Mouse (Mus musculus): ENCODE results near the gene Atp8a1. TPM values are rescaled to one million over a fixed set of nuclear protein-coding genes. Genes with fewer than 3 reads are reported as not detected.

Gene Atp8a1
- polyA plus RNA-seq (2012; rRNA removed), result 27.8 and 63.5 TPM in 2 replicates

- Histone ChIP-seq H3K4me3 (ENCODE audit: control insufficient read depth, insufficient read depth, low read length) (peak within 1 kb of the TSS; percentile 96), H3K36me3 (ENCODE audit: control insufficient read depth, insufficient read depth, low read length) (no peaks in the 10 kb centered on the region), H3K4me1 (replicated peaks; ENCODE audit: control insufficient read depth, insufficient read depth, low read length) (peaks cover 6% of the 10 kb centered on the region), H3K27ac (ENCODE audit: control insufficient read depth, insufficient read depth, low read length) (peak within 1 kb of the TSS; percentile 78), H3K27me3 (ENCODE audit: control insufficient read depth, insufficient read depth, low read length) (no peaks in the 10 kb centered on the region)
- peak; percentile 97 for TF ChIP-seq POLR2A (IDR thresholded peaks at IDR 0.05; ENCODE audit: control insufficient read depth, extremely low read depth, insufficient read depth, low read length, poor library complexity)
- peak; percentile 43; the same call in 1 of the 2 replicates for TF ChIP-seq CTCF (IDR thresholded peaks at IDR 0.05; ENCODE audit: borderline replicate concordance, control insufficient read depth, extremely low read depth, insufficient read depth, low read length, poor library complexity)
- under 1% methylated on average over 63 of the region's 64 CpGs for WGBS
- DNase-seq, result peak; percentile 99
Observed at GRCm38 (mm10) chr5:67847253-67848165, at the start of gene Atp8a1. Gene Atp8a1, minus strand, starts transcription at chr5:67847434.

- no peak overlapping the region for H3K27ac ChIP-seq (ENCODE audit: control insufficient read depth, insufficient read depth, low read length)
- TF ChIP-seq POLR2A (IDR thresholded peaks at IDR 0.05; ENCODE audit: control insufficient read depth, extremely low read depth, insufficient read depth, low read length, poor library complexity) (no peak), CTCF (IDR thresholded peaks at IDR 0.05; ENCODE audit: borderline replicate concordance, control insufficient read depth, extremely low read depth, insufficient read depth, low read length, poor library complexity) (no peak)
- H3K4me1 ChIP-seq (replicated peaks; ENCODE audit: control insufficient read depth, insufficient read depth, low read length), result no peaks in the 10 kb centered on the region
- H3K4me3 ChIP-seq (ENCODE audit: control insufficient read depth, insufficient read depth, low read length), result no peak overlapping the region
- no peaks in the 10 kb centered on the region for H3K36me3 ChIP-seq (ENCODE audit: control insufficient read depth, insufficient read depth, low read length)
- no peaks in the 10 kb centered on the region for H3K27me3 ChIP-seq (ENCODE audit: control insufficient read depth, insufficient read depth, low read length)
- DNase-seq, result no peak
- 96% methylated on average over 9 of the region's 9 CpGs for WGBS
Observed at GRCm38 (mm10) chr5:67884422-67885210, 37.4 kb upstream of the Atp8a1 start.

- no peak overlapping the region for H3K27ac ChIP-seq (ENCODE audit: control insufficient read depth, insufficient read depth, low read length)
- whole genome bisulfite sequencing, result 92% methylated on average over 1 of the region's 1 CpGs
- no peaks in the 10 kb centered on the region for H3K36me3 ChIP-seq (ENCODE audit: control insufficient read depth, insufficient read depth, low read length)
- TF ChIP-seq CTCF (IDR thresholded peaks at IDR 0.05; ENCODE audit: borderline replicate concordance, control insufficient read depth, extremely low read depth, insufficient read depth, low read length, poor library complexity), result no peak
- TF ChIP-seq POLR2A (IDR thresholded peaks at IDR 0.05; ENCODE audit: control insufficient read depth, extremely low read depth, insufficient read depth, low read length, poor library complexity), result no peak
- no peak overlapping the region for H3K4me3 ChIP-seq (ENCODE audit: control insufficient read depth, insufficient read depth, low read length)
- no peaks in the 10 kb centered on the region for H3K27me3 ChIP-seq (ENCODE audit: control insufficient read depth, insufficient read depth, low read length)
- no peak for DNase-seq
- no peaks in the 10 kb centered on the region for H3K4me1 ChIP-seq (replicated peaks; ENCODE audit: control insufficient read depth, insufficient read depth, low read length)
Observed at GRCm38 (mm10) chr5:67883564-67884171, 36.4 kb upstream of the Atp8a1 start.

DNA sequence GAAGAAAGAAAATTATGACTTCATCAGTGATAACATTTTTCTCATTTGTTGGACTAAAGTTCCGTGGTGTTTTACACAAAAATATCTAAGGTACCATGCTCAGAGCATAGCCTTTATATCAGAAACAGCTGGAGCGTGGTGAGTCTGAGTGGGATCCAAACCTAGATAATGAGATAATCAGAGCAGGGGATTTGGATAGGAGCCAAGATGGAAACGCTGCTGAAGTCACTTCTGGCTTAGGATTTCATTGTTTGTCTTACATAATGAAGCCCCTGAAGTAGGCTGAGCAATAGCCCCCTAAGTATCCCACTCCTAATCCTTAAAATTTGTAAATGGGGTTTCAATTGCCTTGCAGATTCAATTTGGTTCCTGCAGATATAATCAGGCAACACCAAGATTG is 24.2 kb upstream of the Atp8a1 start:
- 28% methylated on average over 3 of the region's 3 CpGs for WGBS
- Histone ChIP-seq H3K4me1 (replicated peaks; ENCODE audit: control insufficient read depth, insufficient read depth, low read length) (no peaks in the 10 kb centered on the region), H3K4me3 (ENCODE audit: control insufficient read depth, insufficient read depth, low read length) (no peak overlapping the region), H3K27ac (ENCODE audit: control insufficient read depth, insufficient read depth, low read length) (no peak overlapping the region), H3K36me3 (ENCODE audit: control insufficient read depth, insufficient read depth, low read length) (no peaks in the 10 kb centered on the region), H3K27me3 (ENCODE audit: control insufficient read depth, insufficient read depth, low read length) (no peaks in the 10 kb centered on the region)
- TF ChIP-seq CTCF (IDR thresholded peaks at IDR 0.05; ENCODE audit: borderline replicate concordance, control insufficient read depth, extremely low read depth, insufficient read depth, low read length, poor library complexity) (no peak), POLR2A (IDR thresholded peaks at IDR 0.05; ENCODE audit: control insufficient read depth, extremely low read depth, insufficient read depth, low read length, poor library complexity) (no peak)
- DNase-seq, result no peak

GRCm38 (mm10) chr5:67866221-67866620 is 19.0 kb upstream of the Atp8a1 start:
- DNase-seq, result no peak
- 91% methylated on average over 9 of the region's 9 CpGs for WGBS
- Histone ChIP-seq H3K27ac (ENCODE audit: control insufficient read depth, insufficient read depth, low read length) (no peak overlapping the region), H3K4me1 (replicated peaks; ENCODE audit: control insufficient read depth, insufficient read depth, low read length) (peaks cover 13% of the 10 kb centered on the region), H3K27me3 (ENCODE audit: control insufficient read depth, insufficient read depth, low read length) (no peaks in the 10 kb centered on the region), H3K36me3 (ENCODE audit: control insufficient read depth, insufficient read depth, low read length) (no peaks in the 10 kb centered on the region), H3K4me3 (ENCODE audit: control insufficient read depth, insufficient read depth, low read length) (no peak overlapping the region)
- no peak for TF ChIP-seq POLR2A (IDR thresholded peaks at IDR 0.05; ENCODE audit: control insufficient read depth, extremely low read depth, insufficient read depth, low read length, poor library complexity)
- no peak for TF ChIP-seq CTCF (IDR thresholded peaks at IDR 0.05; ENCODE audit: borderline replicate concordance, control insufficient read depth, extremely low read depth, insufficient read depth, low read length, poor library complexity)

DNA sequence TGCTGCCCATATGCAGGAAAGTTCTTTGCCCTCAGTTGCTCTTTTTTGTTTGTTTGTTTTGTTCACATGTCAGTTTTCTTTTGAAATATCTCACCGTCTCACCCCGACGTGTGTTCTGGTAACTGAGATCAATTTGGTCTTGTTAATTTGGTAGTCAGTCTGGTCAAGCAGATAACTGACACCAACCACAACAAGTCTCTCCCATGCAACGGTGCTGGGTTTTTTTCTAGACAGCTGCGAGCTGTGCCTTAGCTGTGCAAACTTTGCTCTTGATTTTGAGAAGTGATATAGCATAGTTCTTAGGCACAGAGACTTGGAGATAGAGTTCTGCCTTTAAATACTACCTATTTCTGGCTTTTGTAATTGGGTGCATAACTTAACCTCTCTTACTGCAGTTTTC is 18.4 kb upstream of the Atp8a1 start:
- no peak for TF ChIP-seq CTCF (IDR thresholded peaks at IDR 0.05; ENCODE audit: borderline replicate concordance, control insufficient read depth, extremely low read depth, insufficient read depth, low read length, poor library complexity)
- TF ChIP-seq POLR2A (IDR thresholded peaks at IDR 0.05; ENCODE audit: control insufficient read depth, extremely low read depth, insufficient read depth, low read length, poor library complexity), result no peak
- Histone ChIP-seq H3K27ac (ENCODE audit: control insufficient read depth, insufficient read depth, low read length) (no peak overlapping the region), H3K4me1 (replicated peaks; ENCODE audit: control insufficient read depth, insufficient read depth, low read length) (peaks cover 13% of the 10 kb centered on the region), H3K36me3 (ENCODE audit: control insufficient read depth, insufficient read depth, low read length) (no peaks in the 10 kb centered on the region), H3K27me3 (ENCODE audit: control insufficient read depth, insufficient read depth, low read length) (no peaks in the 10 kb centered on the region), H3K4me3 (ENCODE audit: control insufficient read depth, insufficient read depth, low read length) (no peak overlapping the region)
- no peak for DNase-seq
- 16% methylated on average over 5 of the region's 5 CpGs for WGBS

All from thymus, adult 2 months (tissue).